Mouse (Mus musculus) adrenal gland, postnatal 0 days (tissue): ENCODE data around the gene Olfr1191-ps1. TPM values are rescaled to one million over a fixed set of nuclear protein-coding genes. Genes with fewer than 3 reads are reported as not detected.

Experiments
- polyA plus RNA-seq: library from polyadenylated mRNA; unstranded; fragments of >200 nt; fragmentation: Nextera tagmentation; extraction: Ambion mirVana; gene quantifications from 2 replicates; pipeline ENCODE4 v1.2.1, GENCODE M21; 2015

The Olfr1191-ps1 gene
- not detected in 2 replicates for polyA plus RNA-seq

DNA sequence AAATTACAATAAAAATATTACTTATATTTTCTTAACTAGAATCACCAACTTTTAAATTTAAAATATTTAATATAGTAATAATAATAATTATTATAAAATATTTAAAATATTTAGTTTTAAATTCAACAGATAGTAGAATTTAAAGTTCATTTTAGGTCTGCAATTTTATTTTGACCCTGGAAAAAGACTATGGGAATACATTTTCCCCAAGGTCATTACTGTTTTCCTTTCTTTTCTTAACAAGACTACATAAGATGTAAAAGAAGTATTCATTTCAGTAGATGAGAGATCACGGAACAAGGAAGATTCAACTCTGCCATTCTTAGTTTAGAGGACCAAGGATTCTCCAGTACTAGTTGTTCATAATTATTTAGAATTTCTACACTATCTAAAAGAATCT, at the start of gene Olfr1191-ps1:
Gene Olfr1191-ps1 (plus strand): TSS at position 301 of the 400 bp plus-strand sequence.

DNA sequence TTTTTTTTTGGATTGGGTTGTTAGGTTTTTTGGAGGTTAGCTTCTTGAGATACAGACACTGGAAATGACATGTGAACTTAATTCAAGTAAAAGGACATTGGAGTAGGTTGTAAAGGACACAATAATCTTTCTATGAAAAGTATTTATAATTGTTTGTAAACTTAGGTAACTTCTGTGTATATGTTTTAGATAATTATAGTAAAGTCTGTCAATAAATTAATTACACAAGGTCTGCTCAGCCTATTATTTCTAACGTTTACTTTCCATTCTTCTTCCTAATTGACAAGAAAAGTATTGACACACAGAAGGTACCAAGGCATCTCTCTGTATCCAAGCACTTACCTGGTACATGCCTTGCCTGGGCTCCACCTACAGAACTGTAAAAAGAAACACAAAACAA, 7.9 kb downstream of the Olfr1191-ps1 start, which contains the start of gene Olfr1192-ps1:
Gene Olfr1192-ps1 (plus strand): TSS at position 301 of the 400 bp plus-strand sequence.

DNA sequence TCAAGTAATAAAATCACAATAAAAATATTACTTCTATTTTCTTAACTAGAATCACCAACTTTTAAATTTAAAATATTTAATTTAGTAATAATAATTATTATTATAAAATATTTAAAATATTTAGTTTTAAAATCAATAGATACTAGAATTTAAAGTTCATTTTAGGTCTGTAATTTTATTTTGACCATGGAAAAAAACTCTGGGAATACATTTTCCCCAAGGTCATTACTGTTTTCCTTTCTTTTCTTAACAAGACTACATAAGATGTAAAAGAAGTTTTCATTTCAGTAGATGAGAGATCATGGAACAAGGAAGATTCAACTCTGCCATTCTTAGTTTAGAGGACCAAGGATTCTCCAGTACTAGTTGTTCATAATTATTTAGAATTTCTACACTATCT, 35.0 kb downstream of the Olfr1191-ps1 start, which contains the start of gene Olfr1193:
Gene Olfr1193 (plus strand): TSS at position 301 of the 400 bp plus-strand sequence.

DNA sequence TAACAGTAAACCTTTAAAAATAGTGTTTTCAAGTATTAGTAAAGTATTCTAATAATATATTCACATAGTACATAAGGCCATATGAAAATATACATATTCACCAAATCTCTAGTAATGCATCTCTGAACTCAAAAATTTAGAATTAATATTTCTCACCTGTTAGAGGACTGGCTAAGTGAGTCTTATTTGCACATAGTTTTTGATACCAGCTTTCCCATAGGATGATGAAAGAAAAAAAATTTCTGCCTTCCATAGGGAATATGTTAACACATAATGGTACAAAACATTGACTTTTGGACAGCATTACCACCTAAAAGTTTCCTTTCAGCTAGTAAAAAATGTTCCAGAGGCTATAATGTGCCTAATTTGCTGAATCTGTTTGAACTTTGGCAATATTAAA, 48.7 kb downstream of the Olfr1191-ps1 start, which contains the start of gene Olfr1195:
Gene Olfr1195 (minus strand): TSS at position 101 of the 400 bp plus-strand sequence.

Other genes starting within 250 kb of the Olfr1191-ps1 start
- not detected in 2 replicates for gene Olfr1179, start 234.1 kb upstream of the Olfr1191-ps1 start, polyA plus RNA-seq
- gene Olfr1180, start 221.4 kb upstream of the Olfr1191-ps1 start, polyA plus RNA-seq = not detected in 2 replicates
- not detected in 2 replicates for gene Olfr1181, start 214.4 kb upstream of the Olfr1191-ps1 start, polyA plus RNA-seq
- not detected in 2 replicates for gene Gm13757, start 191.4 kb upstream of the Olfr1191-ps1 start, polyA plus RNA-seq
- gene Olfr1183, start 185.7 kb upstream of the Olfr1191-ps1 start, polyA plus RNA-seq = not detected in 2 replicates
- gene Olfr1184, start 156.9 kb upstream of the Olfr1191-ps1 start, polyA plus RNA-seq = not detected in 2 replicates
- not detected in 2 replicates for gene Olfr1185-ps1, start 147.2 kb upstream of the Olfr1191-ps1 start, polyA plus RNA-seq
- gene Olfr1186, start 122.0 kb upstream of the Olfr1191-ps1 start, polyA plus RNA-seq = not detected in 2 replicates
- not detected in 2 replicates for gene Olfr1188, start 83.6 kb upstream of the Olfr1191-ps1 start, polyA plus RNA-seq
- not detected in 2 replicates for gene Olfr1189, start 54.1 kb upstream of the Olfr1191-ps1 start, polyA plus RNA-seq
- not detected in 2 replicates for gene Olfr1192-ps1, start 8.0 kb downstream of the Olfr1191-ps1 start, polyA plus RNA-seq
- gene Olfr1193, start 35.1 kb downstream of the Olfr1191-ps1 start, polyA plus RNA-seq = not detected in 2 replicates
- not detected in 2 replicates for gene Olfr1195, start 48.6 kb downstream of the Olfr1191-ps1 start, polyA plus RNA-seq
- gene Olfr1196, start 64.1 kb downstream of the Olfr1191-ps1 start, polyA plus RNA-seq = not detected in 2 replicates
- not detected in 2 replicates for gene Olfr1197, start 91.8 kb downstream of the Olfr1191-ps1 start, polyA plus RNA-seq
- gene Olfr1198, start 110.8 kb downstream of the Olfr1191-ps1 start, polyA plus RNA-seq = not detected in 2 replicates
- not detected in 2 replicates for gene Olfr1199, start 119.9 kb downstream of the Olfr1191-ps1 start, polyA plus RNA-seq
- not detected in 2 replicates for gene Olfr1200, start 129.9 kb downstream of the Olfr1191-ps1 start, polyA plus RNA-seq
- not detected in 2 replicates for gene Olfr1201, start 152.5 kb downstream of the Olfr1191-ps1 start, polyA plus RNA-seq
- 0.03 TPM in 1 of 2 replicates, not detected in the other for gene Olfr1202, start 174.0 kb downstream of the Olfr1191-ps1 start, polyA plus RNA-seq
- not detected in 2 replicates for gene Olfr1205, start 189.2 kb downstream of the Olfr1191-ps1 start, polyA plus RNA-seq
- gene Olfr1204, start 208.8 kb downstream of the Olfr1191-ps1 start, polyA plus RNA-seq = not detected in 2 replicates
- gene Olfr1206, start 222.7 kb downstream of the Olfr1191-ps1 start, polyA plus RNA-seq = not detected in 2 replicates